ENCODE assay signal across 22 mouse cellular contexts in genomic region chr13:46355975-46356374, GRCm38 (mm10).
"Had no signal": no experiment of that assay in that cellular context is flagged by ENCODE, and none has a peak within 500 bp of the region (broad histone marks: within the 10 kb centered on the region; RNA-seq: fewer than 3 reads in every experiment).

No protein-coding gene starts in this region.

- H3K36me3 ChIP-seq: liver, embryonic 15.5 days; lung, embryonic 15.5 days; midbrain, embryonic 10.5 days; midbrain, embryonic 12.5 days; neural tube, embryonic 13.5 days; neural tube, embryonic 15.5 days had no signal

- H3K4me3 ChIP-seq: liver, embryonic 15.5 days; lung, embryonic 15.5 days; midbrain, embryonic 10.5 days; midbrain, embryonic 12.5 days; myocyte; neural tube, embryonic 13.5 days; neural tube, embryonic 15.5 days had no signal

- H3K27ac ChIP-seq: liver, embryonic 15.5 days; lung, embryonic 15.5 days; macrophage; midbrain, embryonic 10.5 days; midbrain, embryonic 12.5 days; neural tube, embryonic 13.5 days; neural tube, embryonic 15.5 days had no signal

- H3K9ac ChIP-seq: liver, embryonic 15.5 days; liver, postnatal 0 days; lung, embryonic 15.5 days; midbrain, embryonic 12.5 days; neural tube, embryonic 13.5 days; neural tube, embryonic 15.5 days had no signal

- H3K4me1 ChIP-seq: liver, embryonic 15.5 days; lung, embryonic 15.5 days; neural tube, embryonic 15.5 days had no signal

- H3K27me3 ChIP-seq: liver, embryonic 15.5 days; lung, embryonic 15.5 days; midbrain, embryonic 12.5 days; neural tube, embryonic 13.5 days; neural tube, embryonic 15.5 days had no signal

- ATAC-seq: liver, postnatal 0 days; lung, postnatal 0 days; midbrain, embryonic 16.5 days had no signal

- DNase-seq: liver, postnatal 0 days; lung, adult 2 months; lung, postnatal 14 days; lung, postnatal 36 days; midbrain, embryonic 14.5 days; right cerebral cortex, adult 18-20 months; right cerebral cortex, postnatal 25 days; right cerebral cortex, postnatal 4 days; spleen, adult 18-20 months; thymus, adult 2 months; thymus, postnatal 25 days; thymus, postnatal 4 days had no signal

- H3K4me2 ChIP-seq: liver, embryonic 15.5 days; lung, embryonic 15.5 days; midbrain, embryonic 12.5 days; neural tube, embryonic 13.5 days; neural tube, embryonic 15.5 days had no signal

- H3K9me3 ChIP-seq: liver, embryonic 15.5 days; lung, embryonic 15.5 days; midbrain, embryonic 10.5 days; midbrain, embryonic 12.5 days; neural tube, embryonic 13.5 days; neural tube, embryonic 15.5 days had no signal
